Mouse (Mus musculus) C3H10T1/2 (cell line): Measurements from ENCODE around the gene Carmil2. TPM values are rescaled to one million over a fixed set of nuclear protein-coding genes. Genes with fewer than 3 reads are reported as not detected.

Source experiments
- polyA plus RNA-seq, 2 experiments: library from polyadenylated mRNA; unstranded; fragments of >200 nt; fragmentation: generic; extraction: Trizol; gene quantifications; one replicate each; pipeline ENCODE4 v1.2.1; 2012; ENCODE audit warnings: missing spikeins in 2 of 2

The Carmil2 gene
- polyA plus RNA-seq, result under 1 TPM; 0.21 to 0.61 TPM

DNA sequence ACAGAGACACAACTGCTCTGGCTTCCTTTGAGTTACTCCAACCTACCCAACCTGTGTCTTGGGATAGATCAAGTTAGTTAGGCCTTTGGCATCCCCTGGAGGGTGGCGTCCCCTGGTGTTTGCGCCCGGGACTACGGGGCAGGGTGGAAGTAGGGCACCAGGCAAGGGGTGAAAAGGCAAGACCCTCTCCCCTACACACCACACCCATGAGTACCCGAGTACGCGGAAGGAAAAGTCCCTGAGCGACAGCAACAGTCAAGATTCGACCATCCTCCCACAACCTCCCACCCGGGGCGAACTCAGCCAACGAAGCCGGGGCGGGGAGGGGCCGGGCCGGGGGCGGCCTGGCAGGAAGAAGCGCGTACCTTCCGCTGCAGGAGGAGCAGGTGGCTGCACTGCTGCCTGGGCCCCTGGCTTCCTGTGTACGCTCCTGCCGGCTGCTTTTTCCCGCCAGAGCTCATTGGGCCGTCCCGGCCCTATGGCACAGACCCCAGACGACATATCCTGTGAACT is at the start of gene Carmil2:
Gene Carmil2, plus strand, starts transcription at position 479 of the 513 bp plus-strand sequence.

DNA sequence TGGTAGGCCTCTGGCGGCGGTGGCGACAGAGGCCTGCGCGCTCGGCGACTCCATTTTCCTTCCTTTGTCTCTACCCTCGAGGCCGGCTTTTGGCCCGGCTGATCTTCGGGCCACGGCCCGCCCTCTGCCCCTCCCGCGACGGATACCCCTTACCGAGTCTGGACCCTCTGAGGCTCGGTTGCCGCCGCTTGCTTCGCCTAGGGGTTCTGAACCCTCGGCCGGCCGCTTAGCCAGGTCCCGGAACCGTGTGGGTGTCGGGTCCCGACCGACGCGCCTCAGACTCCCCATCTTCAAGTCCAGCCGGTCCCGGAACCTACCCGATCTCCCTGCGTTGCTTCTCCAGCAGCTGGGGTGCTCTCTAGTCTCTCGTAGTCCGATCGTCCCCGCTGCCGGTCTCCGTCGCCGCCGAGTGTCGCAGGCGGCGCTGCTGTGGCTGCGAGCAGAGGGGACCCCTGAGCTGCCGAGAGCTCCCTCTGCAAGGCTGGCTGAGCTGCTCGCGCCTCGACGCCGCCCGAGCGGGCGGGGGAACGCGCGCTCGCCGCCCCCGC is 49.0 kb upstream of the Carmil2 start, which contains the start of gene Agrp:
Gene Agrp, minus strand, starts transcription at position 431 of the 548 bp plus-strand sequence.

DNA sequence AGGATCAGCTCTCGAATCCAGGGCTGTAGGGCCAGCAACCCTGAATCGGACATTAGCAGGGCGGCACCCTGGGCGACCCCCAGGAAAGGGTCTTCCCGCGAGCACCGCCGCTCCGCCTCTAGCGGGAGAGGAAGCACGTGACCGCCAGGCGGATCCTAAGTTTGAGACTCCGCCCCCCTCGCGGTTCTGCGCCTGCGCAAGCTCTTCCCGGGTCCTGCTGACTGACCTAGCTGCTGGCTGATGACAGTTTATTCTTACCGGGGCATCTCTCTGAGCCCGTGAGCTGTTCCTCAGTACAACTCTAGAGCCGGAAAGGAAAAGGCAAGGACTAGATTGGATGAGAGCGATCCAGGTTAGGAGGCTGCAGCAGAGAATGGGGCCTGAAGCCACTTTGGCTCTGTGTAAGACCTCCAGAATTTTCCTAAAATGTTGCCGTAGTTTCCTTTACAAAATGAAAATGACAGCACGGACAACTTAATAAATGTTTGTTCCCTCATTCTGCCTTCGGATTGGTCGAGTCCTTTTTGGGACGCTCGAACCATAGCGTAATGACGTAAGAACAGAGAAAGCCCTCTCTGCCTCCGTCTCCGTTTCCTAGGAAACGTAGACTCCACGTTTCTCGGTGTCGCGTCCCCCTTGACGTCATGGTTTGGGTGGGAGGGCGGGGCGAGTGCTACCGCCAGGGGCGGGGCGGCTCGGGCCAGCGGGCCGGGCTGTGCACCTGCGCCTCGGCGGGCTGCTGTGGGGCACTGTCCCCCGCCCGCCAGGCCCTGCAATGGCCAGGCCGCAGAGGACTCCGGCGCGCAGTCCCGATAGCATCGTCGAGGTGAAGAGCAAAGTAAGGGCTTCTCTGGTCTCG is 15.1 kb downstream of the Carmil2 start, which contains the start of the genes Acd and Pard6a:
Gene Acd, minus strand, starts transcription at position 137 of the 859 bp plus-strand sequence.
Gene Pard6a, plus strand, starts transcription at position 183 of the 859 bp plus-strand sequence.

DNA sequence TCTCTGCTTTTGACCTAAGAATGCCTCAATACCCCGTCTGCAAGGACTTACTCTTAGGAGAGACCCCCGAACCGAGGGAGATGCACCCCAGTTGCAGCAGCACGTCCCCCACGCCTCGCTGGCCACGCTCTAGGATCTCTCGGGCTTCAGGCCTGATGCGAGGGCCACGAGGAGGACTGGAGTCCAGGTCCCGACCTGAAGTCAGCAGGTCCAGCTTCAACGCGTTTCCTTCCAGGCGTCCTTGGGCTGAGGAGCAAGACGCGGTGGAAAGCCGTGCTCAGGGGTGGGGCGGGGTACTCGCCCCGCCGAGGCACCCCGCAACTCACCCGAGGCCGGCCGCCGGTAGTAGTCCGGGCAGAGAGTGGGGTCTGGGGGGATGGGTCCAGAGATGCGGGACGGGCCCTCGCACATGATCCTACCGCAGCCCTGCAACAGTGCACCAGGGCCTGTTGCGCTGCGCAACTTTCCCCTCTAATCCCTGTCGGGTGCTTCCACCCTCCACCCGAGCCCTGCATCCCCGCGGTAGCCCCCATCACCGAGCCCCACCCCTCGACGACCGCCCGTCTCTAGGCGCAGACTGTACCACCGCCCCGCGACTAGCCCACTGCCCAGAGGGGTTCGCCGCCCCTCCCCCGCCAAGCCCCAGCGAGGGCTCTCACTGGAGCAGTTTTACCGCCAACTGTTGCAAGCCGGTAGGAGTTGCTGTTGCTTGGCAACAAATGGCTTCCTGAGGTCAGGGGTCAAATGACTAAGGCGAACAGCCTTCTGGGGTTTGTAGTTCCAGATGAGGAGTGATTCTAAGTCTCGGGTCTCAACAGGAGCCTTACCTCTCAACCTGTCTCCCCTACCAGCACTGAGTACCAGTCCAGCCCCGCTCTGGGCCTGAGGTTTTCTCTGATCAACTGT is 21.7 kb downstream of the Carmil2 start, which contains the start of the genes 4933405L10Rik and Enkd1:
Gene 4933405L10Rik, plus strand, starts transcription at position 158 of the 906 bp plus-strand sequence.
Gene Enkd1, minus strand, starts transcription at position 713 of the 906 bp plus-strand sequence.

Other genes with a start within 250 kb of the Carmil2 start
- gene Tppp3, start 214.7 kb upstream of the Carmil2 start, polyA plus RNA-seq, result 10 to 100 TPM in 1 of 2 experiments, under 1 TPM in 1; 0.66 to 23.9 TPM
- gene Zdhhc1, start 189.4 kb upstream of the Carmil2 start, polyA plus RNA-seq, result 10 to 100 TPM in 1 of 2 experiments, 1 to 10 TPM in 1; 8.9 to 50.5 TPM
- gene Hsd11b2, start 167.5 kb upstream of the Carmil2 start, polyA plus RNA-seq, result under 1 TPM; 0.04 to 0.28 TPM
- gene Atp6v0d1, start 120.2 kb upstream of the Carmil2 start, polyA plus RNA-seq, result 100 to 1,000 TPM in 1 of 2 experiments, 10 to 100 TPM in 1; 93.5 to 187 TPM
- gene Ripor1, start 81.0 kb upstream of the Carmil2 start, polyA plus RNA-seq, result 10 to 100 TPM; 16.9 to 54.0 TPM
- 10 to 100 TPM in 1 of 2 experiments, 1 to 10 TPM in 1; 3.6 to 24.4 TPM for gene Ctcf, start 49.7 kb upstream of the Carmil2 start, polyA plus RNA-seq
- gene Agrp, start 48.9 kb upstream of the Carmil2 start, polyA plus RNA-seq, result under 1 TPM; 0.22 to 0.77 TPM
- 10 to 100 TPM; 50.3 to 70.4 TPM for gene Acd, start 14.8 kb downstream of the Carmil2 start, polyA plus RNA-seq
- 10 to 100 TPM; 15.2 to 30.5 TPM for gene Pard6a, start 14.9 kb downstream of the Carmil2 start, polyA plus RNA-seq
- gene 4933405L10Rik, start 21.4 kb downstream of the Carmil2 start, polyA plus RNA-seq, result under 1 TPM; 0.26 to 0.98 TPM
- gene Enkd1, start 21.9 kb downstream of the Carmil2 start, polyA plus RNA-seq, result 10 to 100 TPM; 21.1 to 27.5 TPM
- gene Gfod2, start 72.4 kb downstream of the Carmil2 start, polyA plus RNA-seq, result 10 to 100 TPM in 1 of 2 experiments, 1 to 10 TPM in 1; 4.3 to 12.5 TPM
- gene Ranbp10, start 141.1 kb downstream of the Carmil2 start, polyA plus RNA-seq, result 10 to 100 TPM in 1 of 2 experiments, 1 to 10 TPM in 1; 2.2 to 14.2 TPM
- under 1 TPM; 0.05 to 0.11 TPM for gene Tsnaxip1, start 141.5 kb downstream of the Carmil2 start, polyA plus RNA-seq
- gene Cenpt, start 167.0 kb downstream of the Carmil2 start, polyA plus RNA-seq, result 10 to 100 TPM; 26.0 to 44.2 TPM
- 10 to 100 TPM; 23.9 to 66.2 TPM for gene Thap11, start 168.9 kb downstream of the Carmil2 start, polyA plus RNA-seq
- gene Nutf2, start 174.3 kb downstream of the Carmil2 start, polyA plus RNA-seq, result 100 to 1,000 TPM; 122 to 135 TPM
- 10 to 100 TPM; 11.4 to 33.4 TPM for gene Edc4, start 194.6 kb downstream of the Carmil2 start, polyA plus RNA-seq
- 1 to 10 TPM in 1 of 2 experiments, under 1 TPM in 1; 0.33 to 1.8 TPM for gene Nrn1l, start 207.3 kb downstream of the Carmil2 start, polyA plus RNA-seq
- gene Pskh1, start 214.2 kb downstream of the Carmil2 start, polyA plus RNA-seq, result 10 to 100 TPM in 1 of 2 experiments, 1 to 10 TPM in 1; 6.3 to 24.8 TPM
- 1 to 10 TPM in 1 of 2 experiments, under 1 TPM in 1; 0.04 to 1.2 TPM for gene Ctrl, start 247.6 kb downstream of the Carmil2 start, polyA plus RNA-seq